8 mouse cellular contexts compared by ENCODE assay signal in genomic region chr5:22746533-22747021, GRCm38 (mm10). TPM values are rescaled to one million over a fixed set of nuclear protein-coding genes. Genes with fewer than 3 reads are reported as not detected.
DNase-seq lines count a peak whose midpoint lies in the region; ATAC-seq lines count a peak whose summit lies in the region.

No protein-coding gene starts in this region.

- peaks cover 7% of the 10 kb centered on the region for H3K27me3 ChIP-seq in forebrain, embryonic 11.5 days (ENCODE audit: control insufficient read depth, insufficient read depth, low read length)
- peaks cover 39% of the 10 kb centered on the region for H3K27me3 ChIP-seq in liver, embryonic 15.5 days
- H3K27me3 ChIP-seq in stomach, embryonic 16.5 days (ENCODE audit: control insufficient read depth, insufficient read depth, low read length), result peaks cover 23% of the 10 kb centered on the region

- H3K9ac ChIP-seq in forebrain, embryonic 11.5 days (ENCODE audit: low read length), result peak overlapping the region; percentile 67
- no peak overlapping the region for H3K9ac ChIP-seq in liver, embryonic 15.5 days
- H3K9ac ChIP-seq in stomach, embryonic 16.5 days (ENCODE audit: low read length), result no peak overlapping the region; the same call in 1 of the 2 replicates

- peak overlapping the region; percentile 98 for H3K4me2 ChIP-seq in forebrain, embryonic 11.5 days (ENCODE audit: low read depth, low read length, severe bottlenecking)
- peak overlapping the region; percentile 54 for H3K4me2 ChIP-seq in liver, embryonic 15.5 days
- H3K4me2 ChIP-seq in stomach, embryonic 16.5 days (ENCODE audit: low read depth, low read length), result peak overlapping the region; percentile 90

- peak; percentile 6 for DNase-seq in kidney, postnatal 10 days
- no peak for DNase-seq in kidney, adult 11 months
- peak; percentile 56 for DNase-seq in forebrain, embryonic 11.5 days (ENCODE audit: low spot score)
- DNase-seq in spleen, postnatal 4 days (ENCODE audit: low spot score in 2 of 2), result no peak
- DNase-seq in lung, postnatal 14 days, result no peak

- no peaks in the 10 kb centered on the region for H3K36me3 ChIP-seq in forebrain, embryonic 11.5 days (ENCODE audit: control insufficient read depth, insufficient read depth, low read length)
- no peaks in the 10 kb centered on the region for H3K36me3 ChIP-seq in liver, embryonic 15.5 days (replicated peaks)
- no peaks in the 10 kb centered on the region for H3K36me3 ChIP-seq in stomach, embryonic 16.5 days (ENCODE audit: control insufficient read depth, insufficient read depth, low read length)

- H3K4me3 ChIP-seq in brown adipose tissue, adult 24 weeks (ENCODE audit: insufficient read depth, low read depth, low read length), result peak overlapping the region; percentile 28
- peak overlapping the region; percentile 55 for H3K4me3 ChIP-seq in forebrain, embryonic 11.5 days (ENCODE audit: low read depth, low read length)
- peak overlapping the region; percentile 34 for H3K4me3 ChIP-seq in liver, embryonic 15.5 days (replicated peaks)
- peak overlapping the region; percentile 54 for H3K4me3 ChIP-seq in stomach, embryonic 16.5 days (replicated peaks; ENCODE audit: low read length)

- H3K27ac ChIP-seq in brown adipose tissue, adult 24 weeks (replicated peaks; ENCODE audit: low read depth, low read length), result no peak overlapping the region
- no peak overlapping the region for H3K27ac ChIP-seq in forebrain, embryonic 11.5 days (ENCODE audit: low read depth, low read length)
- no peak overlapping the region for H3K27ac ChIP-seq in liver, embryonic 15.5 days (replicated peaks)
- H3K27ac ChIP-seq in stomach, embryonic 16.5 days (ENCODE audit: low read length), result no peak overlapping the region

- 0 out of 2 replicates have a peak, but pooled peaks cover 6% of the 10 kb centered on the region for H3K4me1 ChIP-seq in brown adipose tissue, adult 24 weeks (ENCODE audit: control insufficient read depth, insufficient read depth, insufficient read length, low read length)
- 0 out of 2 replicates have a peak, but pooled peaks cover 6% of the 10 kb centered on the region for H3K4me1 ChIP-seq in forebrain, embryonic 11.5 days (replicated peaks; ENCODE audit: control insufficient read depth, insufficient read depth, low read length)
- H3K4me1 ChIP-seq in liver, embryonic 15.5 days (replicated peaks), result no peaks in the 10 kb centered on the region
- peaks cover 8% of the 10 kb centered on the region; the same call in 1 of the 2 replicates for H3K4me1 ChIP-seq in stomach, embryonic 16.5 days (ENCODE audit: control insufficient read depth, insufficient read depth, low read length)

- under 1% methylated on average over 20 of the region's 20 CpGs for WGBS in forebrain, embryonic 11.5 days
- 2% methylated on average over 20 of the region's 20 CpGs for WGBS in liver, embryonic 15.5 days (ENCODE audit: insufficient replicate concordance)
- 2% methylated on average over 18 of the region's 20 CpGs for WGBS in stomach, embryonic 16.5 days

- ATAC-seq in forebrain, embryonic 11.5 days (replicated peaks; ENCODE audit: low FRiP score), result peak; percentile 53
- no peak for ATAC-seq in liver, embryonic 15.5 days (ENCODE audit: insufficient read depth)
- ATAC-seq in stomach, embryonic 16.5 days (ENCODE audit: insufficient read depth, low FRiP score), result no peak

- H3K9me3 ChIP-seq in forebrain, embryonic 11.5 days (ENCODE audit: control insufficient read depth, low read length), result no peaks in the 10 kb centered on the region
- H3K9me3 ChIP-seq in liver, embryonic 15.5 days (replicated peaks), result no peaks in the 10 kb centered on the region
- H3K9me3 ChIP-seq in stomach, embryonic 16.5 days (replicated peaks; ENCODE audit: control insufficient read depth, low read length), result no peaks in the 10 kb centered on the region

RNA-seq across cellular contexts. Expression of gene Lhfpl3, which starts 0.7 kb away (rescaled TPM):
- polyA plus RNA-seq in brown adipose tissue, adult 24 weeks (2012; ENCODE audit: insufficient read depth, insufficient read length, missing spikeins), result 0.40 TPM in 1 of 2 replicates, not detected in the other
- 0.25 and 0.28 TPM in 2 replicates for polyA plus RNA-seq in forebrain, embryonic 11.5 days (2014; fragmentation: Nextera tagmentation; extraction: Ambion mirVana)
- polyA plus RNA-seq in liver, embryonic 15.5 days (2015; fragmentation: Nextera tagmentation; extraction: Ambion mirVana), result 0.03 and 0.07 TPM in 2 replicates
- polyA plus RNA-seq in stomach, embryonic 16.5 days (2015; fragmentation: Nextera tagmentation; extraction: Ambion mirVana), result 0.20 and 0.22 TPM in 2 replicates

Comparison
In these comparisons a context has a peak if more than half of its experiments do, and no peak if none do; other contexts are left out.
1. DNase-seq: peak in kidney, postnatal 10 days (single experiment) and forebrain, embryonic 11.5 days (single experiment); none in kidney, adult 11 months (single experiment), spleen, postnatal 4 days (0 of 2) and lung, postnatal 14 days (single experiment).
2. Peak in every context shown above with its lines, with median percentiles within 50 percentile points of each other: H3K4me3 ChIP-seq and H3K4me2 ChIP-seq.